Mouse (Mus musculus) kidney, embryonic 16.5 days (tissue): ENCODE measurements around the gene Zfp14. TPM values are rescaled to one million over a fixed set of nuclear protein-coding genes. Genes with fewer than 3 reads are reported as not detected.

Experiments
- ATAC-seq: fragments of 200-750 bp; cut with Nextera tagmentation; 2 replicates; pipeline ENCODE4 v1.8.0; 2017; ENCODE audit warnings: moderate TSS enrichment; ENCODE audit not compliant: low FRiP score, low TSS enrichment
- H3K27ac ChIP-seq: fragments of 300-500 bp; sonication (generic); 2 replicates; pipeline ENCODE4 v1.5.1; 2014; ENCODE audit warnings: low read length
- H3K27me3 ChIP-seq: fragments of 300-500 bp; sonication (generic); 2 replicates; pipeline ENCODE4 v1.6.1; 2014; ENCODE audit warnings: low read length, control low read depth, mixed read lengths; ENCODE audit not compliant: insufficient read depth
- H3K36me3 ChIP-seq: fragments of 300-500 bp; sonication (generic); 2 replicates; pipeline ENCODE4 v1.6.1; 2014; ENCODE audit warnings: low read length, control low read depth, mixed read lengths; ENCODE audit not compliant: insufficient read depth
- H3K4me1 ChIP-seq: fragments of 300-500 bp; sonication (generic); 2 replicates; pipeline ENCODE4 v1.6.1; 2014; ENCODE audit warnings: low read length, control low read depth, mixed read lengths; ENCODE audit not compliant: insufficient read depth
- H3K4me2 ChIP-seq: fragments of 300-500 bp; sonication (generic); replicated peaks from 2 replicates; pipeline ENCODE4 v1.6.1; 2014; ENCODE audit warnings: low read depth, low read length
- H3K4me3 ChIP-seq: fragments of 300-500 bp; sonication (generic); 2 replicates; pipeline ENCODE4 v1.5.1; 2014; ENCODE audit warnings: mild to moderate bottlenecking, low read length
- H3K9ac ChIP-seq: fragments of 300-500 bp; sonication (generic); replicated peaks from 2 replicates; pipeline ENCODE4 v1.6.1; 2014; ENCODE audit warnings: low read length
- H3K9me3 ChIP-seq: fragments of 300-500 bp; sonication (generic); 2 replicates; pipeline ENCODE4 v1.6.1; 2016; ENCODE audit warnings: low read length, control low read depth
- WGBS: fragments of 180-500 bp; shearing (Covaris S2); extraction: QIAGEN DNeasy Blood & Tissue Kit; methylation state at CpG from one replicate; pipeline ENCODE4 v1.1.7; 2014; 5-methylcytosine and 5-hydroxymethylcytosine counted together
- polyA plus RNA-seq: library from polyadenylated mRNA; unstranded; fragments of >200 nt; fragmentation: Nextera tagmentation; extraction: Ambion mirVana; gene quantifications from 2 replicates; pipeline ENCODE4 v1.2.1, GENCODE M21; 2015

Zfp14 gene
- polyA plus RNA-seq, 1 experiment from 2014 or later, result 4.1 TPM

GRCm38 (mm10) chr7:30012956-30013363 is 38.2 kb downstream of the Zfp14 start:
- peaks cover 38% of the 10 kb centered on the region for H3K36me3 ChIP-seq
- no peaks in the 10 kb centered on the region for H3K9me3 ChIP-seq
- 76% methylated on average over 4 of the region's 4 CpGs for WGBS
- H3K9ac ChIP-seq, result no peak overlapping the region
- 0 out of 2 replicates have a peak, but pooled peaks have one; percentile 32 for ATAC-seq
- no peak overlapping the region for H3K4me2 ChIP-seq
- peaks cover 30% of the 10 kb centered on the region for H3K4me1 ChIP-seq
- no peak overlapping the region for H3K27ac ChIP-seq
- H3K27me3 ChIP-seq, result no peaks in the 10 kb centered on the region
- no peak overlapping the region for H3K4me3 ChIP-seq

DNA sequence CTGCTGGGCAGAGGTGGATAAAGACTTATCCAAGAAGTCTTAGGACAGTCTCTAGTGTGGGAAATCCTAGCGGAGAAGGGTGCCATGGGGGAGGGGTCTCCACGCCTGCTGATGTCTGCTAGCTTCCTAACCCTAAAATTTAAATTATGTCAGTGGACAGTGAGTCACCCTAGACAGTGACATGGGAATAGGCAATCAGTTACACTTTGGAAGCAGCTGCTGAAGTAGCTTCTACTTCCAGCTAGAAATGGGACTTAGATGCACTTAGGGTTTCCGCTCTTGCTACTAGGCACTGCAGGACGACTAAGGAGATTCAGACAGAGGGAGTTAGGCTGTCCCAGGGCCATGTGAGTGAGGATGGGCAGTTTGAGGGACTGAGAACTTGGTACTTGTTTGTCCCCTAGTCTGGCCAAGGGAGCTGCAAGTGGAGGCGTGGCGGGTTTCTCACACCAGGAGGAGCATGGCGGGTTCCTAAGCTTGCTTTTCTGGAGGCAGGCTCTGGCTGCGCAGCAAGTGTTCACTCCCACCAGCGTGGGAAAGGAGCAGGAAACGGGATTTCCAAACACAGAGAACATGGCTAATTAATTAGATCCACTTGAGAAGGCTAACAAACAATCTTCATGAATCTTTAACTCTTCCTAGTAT is 40.5 kb downstream of the Zfp14 start:
- Histone ChIP-seq H3K9ac (0 out of 2 replicates have a peak overlapping the region, but pooled peaks have one; percentile 26), H3K4me2 (no peak overlapping the region), H3K9me3 (no peaks in the 10 kb centered on the region), H3K36me3 (peaks cover 29% of the 10 kb centered on the region), H3K4me1 (peaks cover 31% of the 10 kb centered on the region), H3K27ac (peak overlapping the region; percentile 46; the same call in 1 of the 2 replicates), H3K4me3 (no peak overlapping the region), H3K27me3 (no peaks in the 10 kb centered on the region)
- no peak for ATAC-seq
- 74% methylated on average over 10 of the region's 10 CpGs for WGBS

DNA sequence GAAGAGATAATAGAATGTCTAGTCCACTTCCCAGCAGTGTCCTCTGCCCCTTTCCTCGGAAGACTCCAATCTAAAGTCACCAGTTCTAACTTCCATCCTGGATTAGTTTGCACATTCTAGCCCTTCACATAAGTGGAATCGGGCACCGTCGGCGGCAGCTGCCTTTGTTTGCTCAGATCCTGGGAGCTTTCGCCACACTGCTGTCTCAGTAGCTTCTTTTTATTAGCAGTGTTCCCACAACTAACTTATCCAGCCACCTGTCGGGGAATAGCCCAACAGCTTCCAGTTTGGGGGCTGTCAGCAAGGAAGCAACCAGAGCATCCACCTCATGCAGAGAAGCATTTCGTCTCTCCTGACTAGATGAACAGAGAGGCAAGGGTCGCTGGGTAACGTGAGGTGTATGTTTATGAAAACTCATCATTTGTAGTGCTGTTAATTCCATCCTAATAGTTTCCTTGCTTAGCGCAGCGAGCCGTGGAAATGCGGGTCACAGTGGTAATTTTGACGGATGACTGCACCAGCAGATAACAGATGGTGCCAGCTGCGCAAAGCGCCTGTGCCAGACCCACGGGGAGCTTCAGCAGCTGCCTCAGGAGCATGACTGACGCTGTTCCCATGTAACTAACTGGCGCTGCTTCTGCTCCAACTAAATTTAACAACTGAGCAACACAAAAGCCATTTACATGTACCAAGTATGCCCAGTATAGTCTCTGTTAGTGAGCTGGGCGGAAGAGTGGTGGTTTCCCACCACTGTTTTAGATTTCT is 41.7 kb downstream of the Zfp14 start:
- 56% methylated on average over 21 of the region's 21 CpGs for WGBS
- Histone ChIP-seq H3K9ac (no peak overlapping the region), H3K27me3 (no peaks in the 10 kb centered on the region), H3K9me3 (no peaks in the 10 kb centered on the region), H3K36me3 (peaks cover 23% of the 10 kb centered on the region), H3K4me1 (peaks cover 31% of the 10 kb centered on the region), H3K4me3 (no peak overlapping the region), H3K27ac (peak overlapping the region; percentile 81), H3K4me2 (no peak overlapping the region)
- ATAC-seq, result 0 out of 2 replicates have a peak, but pooled peaks have one; percentile 55

DNA sequence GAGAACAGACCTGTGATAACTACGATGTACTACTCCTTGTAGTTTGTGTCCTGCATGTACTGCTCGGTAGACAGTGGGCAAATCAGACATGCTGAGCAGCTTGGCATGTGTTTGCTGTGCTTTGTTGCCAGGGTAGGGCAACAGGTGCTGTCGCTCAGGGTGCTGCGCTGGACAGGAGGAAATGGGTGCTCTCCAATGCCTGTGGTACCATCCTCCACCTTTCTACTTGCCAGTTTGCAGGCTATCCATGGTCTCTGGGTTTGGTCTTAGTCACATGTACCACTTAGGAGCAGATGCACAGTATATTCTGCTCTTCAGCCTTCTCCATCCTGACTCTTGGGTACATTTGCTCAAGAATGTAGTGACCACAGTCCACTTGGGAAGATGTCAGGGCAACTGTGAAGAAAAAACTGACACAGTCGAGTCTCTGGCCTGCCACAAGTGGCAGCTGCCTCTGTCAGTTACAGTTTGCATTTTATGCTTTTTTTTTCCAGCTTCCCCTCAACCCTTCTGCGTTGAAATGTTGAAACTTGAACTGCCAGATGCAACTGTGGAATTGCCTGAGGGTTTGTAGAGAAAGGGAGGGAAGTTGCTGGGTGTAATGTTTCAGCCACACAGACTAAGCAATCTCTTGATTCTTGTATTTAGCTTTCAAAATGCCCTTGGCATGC is 43.0 kb downstream of the Zfp14 start:
- Histone ChIP-seq H3K27ac (peak overlapping the region; percentile 81), H3K27me3 (no peaks in the 10 kb centered on the region), H3K9ac (0 out of 2 replicates have a peak overlapping the region, but pooled peaks have one; percentile 31), H3K4me1 (peaks cover 31% of the 10 kb centered on the region), H3K36me3 (peaks cover 12% of the 10 kb centered on the region; the same call in 1 of the 2 replicates), H3K4me3 (no peak overlapping the region), H3K9me3 (no peaks in the 10 kb centered on the region), H3K4me2 (no peak overlapping the region)
- WGBS, result 63% methylated on average over 6 of the region's 6 CpGs
- ATAC-seq, result 0 out of 2 replicates have a peak, but pooled peaks have one; percentile 8

DNA sequence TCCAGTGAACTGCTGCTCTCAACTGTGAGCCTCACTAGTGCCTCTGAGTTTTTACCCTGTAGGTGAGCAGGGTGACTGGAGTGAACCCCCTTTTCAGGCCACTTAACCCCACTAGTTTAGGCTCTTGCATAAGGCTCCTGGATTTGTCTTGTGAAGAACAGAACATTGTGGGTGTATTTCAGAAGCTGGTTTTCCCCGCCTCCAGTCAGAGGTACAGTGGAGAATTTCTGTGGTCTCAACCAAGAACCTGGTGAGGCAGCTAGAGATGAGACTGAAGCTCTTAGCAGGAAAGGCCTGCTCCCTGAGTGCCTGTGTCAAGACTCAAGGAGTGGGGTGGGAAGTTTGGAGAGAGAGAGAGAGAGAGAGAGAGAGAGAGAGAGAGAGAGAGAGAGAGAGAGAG is 43.6 kb downstream of the Zfp14 start:
- H3K9ac ChIP-seq, result no peak overlapping the region
- no peak overlapping the region for H3K4me2 ChIP-seq
- WGBS, result 90% methylated on average over 1 of the region's 1 CpGs
- no peaks in the 10 kb centered on the region for H3K27me3 ChIP-seq
- H3K9me3 ChIP-seq, result no peaks in the 10 kb centered on the region
- no peak for ATAC-seq
- peaks cover 12% of the 10 kb centered on the region; the same call in 1 of the 2 replicates for H3K36me3 ChIP-seq
- peak overlapping the region; percentile 6; the same call in 1 of the 2 replicates for H3K27ac ChIP-seq
- peaks cover 31% of the 10 kb centered on the region for H3K4me1 ChIP-seq
- H3K4me3 ChIP-seq, result no peak overlapping the region

DNA sequence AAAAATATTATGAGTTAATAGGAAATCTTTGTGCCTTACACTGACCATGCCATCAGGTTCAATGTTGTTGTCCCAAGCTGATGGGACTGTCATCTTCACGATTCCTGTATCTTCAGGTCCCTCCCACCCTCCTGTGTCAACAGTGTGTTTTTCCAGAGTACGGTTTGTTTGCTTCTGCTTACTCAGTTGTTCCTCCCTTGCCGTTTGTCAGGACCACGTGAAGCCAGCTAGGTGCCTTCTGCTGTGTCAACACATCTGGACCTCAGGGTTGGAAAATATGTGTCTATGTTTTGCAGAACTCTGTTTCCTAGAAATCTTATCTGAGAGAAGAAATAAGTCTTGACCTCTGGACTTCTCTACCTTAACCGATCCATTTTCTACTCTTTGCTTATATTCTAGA is 50.6 kb downstream of the Zfp14 start:
- no peaks in the 10 kb centered on the region for H3K4me1 ChIP-seq
- no peaks in the 10 kb centered on the region for H3K27me3 ChIP-seq
- H3K9ac ChIP-seq, result no peak overlapping the region
- no peaks in the 10 kb centered on the region for H3K9me3 ChIP-seq
- no peak overlapping the region for H3K4me3 ChIP-seq
- ATAC-seq, result no peak
- 72% methylated on average over 5 of the region's 5 CpGs for WGBS
- no peak overlapping the region for H3K27ac ChIP-seq
- no peak overlapping the region for H3K4me2 ChIP-seq
- H3K36me3 ChIP-seq, result peaks cover 38% of the 10 kb centered on the region

GRCm38 (mm10) chr7:29995134-29995533 is 56.0 kb downstream of the Zfp14 start:
- H3K36me3 ChIP-seq, result peaks cover 62% of the 10 kb centered on the region
- H3K27ac ChIP-seq, result no peak overlapping the region
- no peak for ATAC-seq
- no peak overlapping the region for H3K4me2 ChIP-seq
- no peak overlapping the region for H3K4me3 ChIP-seq
- H3K9me3 ChIP-seq, result no peaks in the 10 kb centered on the region
- H3K27me3 ChIP-seq, result no peaks in the 10 kb centered on the region
- no peak overlapping the region for H3K9ac ChIP-seq
- 94% methylated on average over 8 of the region's 8 CpGs for WGBS
- no peaks in the 10 kb centered on the region for H3K4me1 ChIP-seq

GRCm38 (mm10) chr7:29993340-29993739 is 57.8 kb downstream of the Zfp14 start:
- Histone ChIP-seq H3K27ac (no peak overlapping the region), H3K36me3 (peaks cover 57% of the 10 kb centered on the region), H3K4me1 (no peaks in the 10 kb centered on the region), H3K9ac (no peak overlapping the region), H3K4me2 (no peak overlapping the region), H3K27me3 (no peaks in the 10 kb centered on the region), H3K9me3 (no peaks in the 10 kb centered on the region), H3K4me3 (no peak overlapping the region)
- WGBS, result 98% methylated on average over 9 of the region's 9 CpGs
- ATAC-seq, result no peak

GRCm38 (mm10) chr7:29992698-29993097 is 58.5 kb downstream of the Zfp14 start:
- Histone ChIP-seq H3K27ac (no peak overlapping the region), H3K36me3 (peaks cover 55% of the 10 kb centered on the region), H3K4me3 (no peak overlapping the region), H3K9ac (no peak overlapping the region), H3K9me3 (no peaks in the 10 kb centered on the region), H3K4me1 (no peaks in the 10 kb centered on the region), H3K27me3 (no peaks in the 10 kb centered on the region), H3K4me2 (no peak overlapping the region)
- WGBS, result 92% methylated on average over 8 of the region's 8 CpGs
- no peak for ATAC-seq
